Mouse (Mus musculus): ENCODE measurements around the gene Macf1.
"Not testable (repeated sequence)": the region's sequence is repeated elsewhere in the genome, so short reads cannot be mapped to it uniquely, and the experiment has no call there.

The Macf1 gene

GRCm38 (mm10) chr4:123532001-123532400 lies 152.2 kb downstream of the Macf1 start:
- no peak for DNase-seq (ENCODE audit: low spot score)

- DNase-seq (ENCODE audit: low spot score), result no peak
Observed at GRCm38 (mm10) chr4:123530976-123531375, 153.2 kb downstream of the Macf1 start.

- peak; percentile 36 for DNase-seq (ENCODE audit: low spot score)
Observed at GRCm38 (mm10) chr4:123529230-123529629, 154.9 kb downstream of the Macf1 start.

- DNase-seq (ENCODE audit: low spot score), result no peak
Observed at GRCm38 (mm10) chr4:123527607-123528010, 156.6 kb downstream of the Macf1 start.

- no peak for DNase-seq (ENCODE audit: low spot score)
Observed at GRCm38 (mm10) chr4:123526779-123527280, 157.3 kb downstream of the Macf1 start.

- DNase-seq (ENCODE audit: low spot score), result no peak
Observed at GRCm38 (mm10) chr4:123524746-123525145, 159.4 kb downstream of the Macf1 start.

- DNase-seq (ENCODE audit: low spot score), result not testable (repeated sequence)
Observed at GRCm38 (mm10) chr4:123520123-123520522, 164.0 kb downstream of the Macf1 start.

GRCm38 (mm10) chr4:123515673-123516072 lies 168.5 kb downstream of the Macf1 start:
- DNase-seq (ENCODE audit: low spot score), result no peak

- DNase-seq (ENCODE audit: low spot score), result no peak
Observed at GRCm38 (mm10) chr4:123510201-123510600, 174.0 kb downstream of the Macf1 start.

GRCm38 (mm10) chr4:123489086-123489485 lies 195.1 kb downstream of the Macf1 start:
- DNase-seq (ENCODE audit: low spot score), result no peak

GRCm38 (mm10) chr4:123479991-123480390 lies 204.2 kb downstream of the Macf1 start:
- DNase-seq (ENCODE audit: low spot score), result no peak

GRCm38 (mm10) chr4:123478655-123479433 lies 205.3 kb downstream of the Macf1 start:
- DNase-seq (ENCODE audit: low spot score), result no peak

GRCm38 (mm10) chr4:123465799-123466198 lies 218.4 kb downstream of the Macf1 start:
- no peak for DNase-seq (ENCODE audit: low spot score)

GRCm38 (mm10) chr4:123460595-123461272 lies 223.4 kb downstream of the Macf1 start:
- DNase-seq (ENCODE audit: low spot score), result peak; percentile 13

GRCm38 (mm10) chr4:123454871-123455640 lies 229.1 kb downstream of the Macf1 start:
- DNase-seq (ENCODE audit: low spot score), result no peak

- no peak for DNase-seq (ENCODE audit: low spot score)
Observed at GRCm38 (mm10) chr4:123453729-123454128, 230.4 kb downstream of the Macf1 start.

- DNase-seq (ENCODE audit: low spot score), result no peak
Observed at GRCm38 (mm10) chr4:123451991-123452390, 232.2 kb downstream of the Macf1 start.

- DNase-seq (ENCODE audit: low spot score), result no peak
Observed at GRCm38 (mm10) chr4:123449304-123449703, 234.9 kb downstream of the Macf1 start.

- no peak for DNase-seq (ENCODE audit: low spot score)
Observed at GRCm38 (mm10) chr4:123448015-123448414, 236.1 kb downstream of the Macf1 start.

- DNase-seq (ENCODE audit: low spot score), result no peak
Observed at GRCm38 (mm10) chr4:123447251-123447650, 236.9 kb downstream of the Macf1 start.

GRCm38 (mm10) chr4:123446754-123447153 lies 237.4 kb downstream of the Macf1 start:
- DNase-seq (ENCODE audit: low spot score), result no peak

GRCm38 (mm10) chr4:123446221-123446620 lies 237.9 kb downstream of the Macf1 start:
- not testable (repeated sequence) for DNase-seq (ENCODE audit: low spot score)

All from ovary, postnatal 36 days (tissue).